Mouse (Mus musculus): ENCODE measurements around the gene Tk1.
"Not testable (repeated sequence)": the region's sequence is repeated elsewhere in the genome, so short reads cannot be mapped to it uniquely, and the experiment has no call there.

Gene Tk1

DNA sequence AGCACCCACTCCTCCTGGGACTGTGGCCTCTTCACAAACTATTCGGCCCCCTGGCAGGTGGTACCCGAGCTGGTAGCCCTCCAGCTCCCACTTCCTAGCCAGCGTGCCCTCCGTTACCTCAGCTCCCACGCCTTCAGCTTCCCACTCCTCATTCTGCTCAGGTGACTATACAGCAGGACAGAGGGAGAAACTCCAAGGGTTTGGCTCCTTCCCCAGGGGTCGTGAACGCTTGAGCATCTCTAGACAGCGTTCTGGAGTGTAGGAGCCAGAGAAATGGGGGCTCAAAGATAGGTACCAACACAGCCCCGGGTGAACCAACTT lies 34.5 kb downstream of the Tk1 start:
- no peak for DNase-seq (ENCODE audit: low spot score in 2 of 2)

DNA sequence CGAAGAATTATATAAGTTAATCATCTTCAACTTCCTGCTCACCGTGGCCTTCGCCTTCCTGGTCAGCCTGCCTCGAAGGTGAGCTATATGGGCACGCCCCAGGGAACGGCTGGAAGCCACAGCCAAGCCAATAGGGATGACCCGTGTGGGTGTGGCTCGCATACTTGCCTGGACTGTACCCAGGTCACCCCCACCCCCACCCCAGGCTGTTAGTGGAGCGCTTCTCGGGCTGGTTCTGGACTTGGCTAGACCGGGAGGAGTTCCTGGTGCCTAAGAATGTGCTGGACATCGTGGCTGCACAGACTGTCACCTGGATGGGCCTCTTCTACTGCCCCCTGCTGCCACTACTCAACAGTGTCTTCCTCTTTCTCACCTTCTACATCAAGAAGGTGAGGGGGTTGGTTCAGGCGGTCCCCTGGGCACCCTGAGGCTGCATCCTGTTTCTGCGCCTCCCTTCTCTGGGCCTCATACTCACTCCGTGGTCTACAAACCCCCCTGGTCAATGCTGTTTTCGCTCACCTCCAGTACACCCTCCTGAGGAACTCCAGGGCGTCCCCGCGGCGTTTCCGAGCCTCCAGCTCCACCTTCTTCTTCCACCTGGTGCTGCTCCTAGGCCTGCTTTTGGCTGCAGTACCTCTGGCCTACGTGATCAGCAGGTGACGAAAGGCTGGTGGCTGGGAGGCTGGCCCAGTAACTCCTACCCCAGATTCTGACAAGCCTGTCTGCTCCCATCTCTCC lies 35.0 kb downstream of the Tk1 start:
- no peak for DNase-seq (ENCODE audit: low spot score in 2 of 2)

DNA sequence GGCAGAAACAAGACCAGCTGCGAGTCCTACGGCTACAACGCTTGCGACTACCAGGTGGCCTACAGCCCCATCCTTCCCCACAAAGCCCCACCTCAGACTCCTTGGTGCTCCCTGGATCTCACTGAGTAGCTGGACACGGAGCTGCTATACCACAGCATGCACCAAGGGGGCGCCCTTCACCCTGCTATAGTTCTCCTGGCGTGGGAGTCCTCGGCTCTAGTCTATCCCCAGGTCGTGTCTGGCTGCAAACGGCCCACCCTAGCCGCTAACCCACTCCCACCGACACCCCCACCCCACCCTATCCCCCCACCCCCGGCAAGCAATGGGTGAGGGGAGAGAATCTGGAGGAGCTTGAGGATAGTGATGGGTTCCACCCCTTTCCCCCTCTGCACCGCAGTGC lies 35.6 kb downstream of the Tk1 start:
- peak in 1 of 2 experiments; percentile 66 for DNase-seq (ENCODE audit: low spot score in 2 of 2)

DNA sequence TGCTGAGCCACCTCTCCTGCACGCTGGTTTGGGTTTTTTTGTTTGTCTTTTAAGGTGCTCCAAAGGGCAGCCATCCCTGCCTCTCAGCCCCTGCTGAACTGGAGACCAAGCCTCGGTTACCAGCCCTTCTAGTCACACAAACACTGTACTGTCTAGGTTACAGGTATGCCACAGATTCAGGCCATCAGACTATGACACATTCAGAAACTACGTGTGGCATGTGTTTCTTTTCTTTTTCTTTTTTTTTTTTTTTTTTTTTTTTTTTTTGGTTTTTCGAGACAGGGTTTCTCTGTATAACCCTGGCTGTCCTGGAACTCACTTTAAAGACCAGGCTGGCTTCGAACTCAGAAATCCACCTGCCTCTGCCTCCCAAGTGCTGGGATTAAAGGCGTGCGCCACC lies 37.4 kb downstream of the Tk1 start:
- DNase-seq (ENCODE audit: low spot score in 2 of 2) = not testable (repeated sequence)

DNA sequence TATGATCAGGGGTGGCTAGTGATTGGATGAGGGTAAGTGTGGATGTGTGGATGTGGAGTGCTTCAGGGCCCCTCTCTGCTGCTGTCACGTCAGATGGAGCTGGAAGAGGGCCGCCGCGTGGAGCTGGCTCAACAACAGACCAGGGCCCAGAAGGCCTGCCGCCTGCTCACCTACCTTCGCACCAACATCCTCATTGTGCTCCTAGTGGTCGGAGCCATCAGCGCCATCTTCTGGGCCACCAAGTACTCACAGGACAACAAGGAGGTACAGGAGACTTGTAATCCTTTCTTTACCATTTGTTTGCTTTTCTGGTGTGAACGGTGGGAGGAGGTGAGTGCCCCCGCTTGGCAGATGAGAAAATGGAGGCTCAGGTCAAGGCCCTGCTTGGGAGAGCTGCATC lies 39.6 kb downstream of the Tk1 start:
- no peak for DNase-seq (ENCODE audit: low spot score in 2 of 2)

DNA sequence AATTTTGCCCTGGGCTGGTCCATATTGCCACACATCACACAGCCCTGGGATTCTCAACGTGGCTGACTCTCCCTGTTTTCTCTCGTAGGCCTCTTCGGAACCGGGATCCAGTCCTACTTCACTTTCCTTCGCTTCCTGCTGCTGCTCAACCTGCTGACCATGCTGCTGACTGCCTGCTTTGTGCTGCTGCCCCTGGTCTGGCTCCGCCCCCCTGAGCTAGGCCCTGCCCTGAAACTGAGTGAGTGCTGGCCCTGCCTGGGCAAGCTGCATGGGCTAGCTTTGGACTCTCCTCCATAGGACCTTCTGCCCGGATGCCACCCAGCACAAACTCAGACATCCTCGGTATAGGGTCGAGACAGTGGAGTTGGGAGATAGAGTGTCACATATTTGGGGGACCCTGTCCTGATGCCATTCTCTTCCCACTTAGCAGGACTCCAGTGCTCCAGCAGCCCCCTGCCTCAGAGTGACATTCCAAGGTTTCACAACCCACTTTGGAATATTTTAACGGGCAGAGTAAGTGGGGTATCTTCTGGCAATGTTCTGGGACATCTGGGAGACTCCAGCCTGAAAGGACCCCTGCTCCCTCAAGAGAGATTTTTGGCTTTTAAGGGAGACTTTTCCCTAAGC lies 42.1 kb downstream of the Tk1 start:
- no peak for DNase-seq (ENCODE audit: low spot score in 2 of 2)

DNA sequence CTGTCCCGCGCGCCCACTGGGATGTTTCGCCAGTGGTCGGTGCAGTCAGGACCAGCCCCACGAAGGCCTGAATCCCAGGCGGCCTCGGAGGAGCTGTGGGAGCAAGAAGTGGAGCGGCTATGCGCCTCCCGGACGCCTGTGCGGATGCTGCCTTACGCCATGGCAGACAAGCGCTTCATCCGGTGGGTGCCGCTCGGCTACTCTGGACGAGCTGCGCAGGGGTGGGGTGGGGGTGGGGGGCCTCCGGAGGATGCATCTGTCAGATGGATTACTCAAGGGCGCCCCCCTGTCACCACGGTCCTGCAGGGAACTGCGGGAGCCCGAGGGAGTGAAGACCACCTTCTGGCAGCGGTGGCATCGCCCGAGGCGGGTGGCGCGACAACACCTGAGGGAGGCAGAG lies 42.8 kb downstream of the Tk1 start:
- no peak for DNase-seq (ENCODE audit: low spot score in 2 of 2)

DNA sequence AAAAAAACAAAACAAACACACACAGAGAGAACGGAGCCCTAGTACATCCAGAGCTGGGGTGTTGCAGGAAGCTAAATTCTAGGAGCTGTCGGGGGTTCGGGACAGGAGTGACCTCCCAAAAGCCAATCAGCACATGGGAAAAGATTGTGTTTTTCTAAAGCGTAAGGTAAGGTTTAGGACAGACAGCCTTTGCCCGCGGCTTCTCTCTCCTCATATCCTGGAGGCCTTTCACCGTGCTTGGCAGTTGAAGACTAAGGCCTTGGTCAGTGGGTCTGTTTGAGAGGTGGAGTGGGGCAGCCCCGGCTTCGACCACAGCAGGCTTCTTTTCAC lies 43.2 kb downstream of the Tk1 start:
- no peak for DNase-seq (ENCODE audit: low spot score in 2 of 2)

DNA sequence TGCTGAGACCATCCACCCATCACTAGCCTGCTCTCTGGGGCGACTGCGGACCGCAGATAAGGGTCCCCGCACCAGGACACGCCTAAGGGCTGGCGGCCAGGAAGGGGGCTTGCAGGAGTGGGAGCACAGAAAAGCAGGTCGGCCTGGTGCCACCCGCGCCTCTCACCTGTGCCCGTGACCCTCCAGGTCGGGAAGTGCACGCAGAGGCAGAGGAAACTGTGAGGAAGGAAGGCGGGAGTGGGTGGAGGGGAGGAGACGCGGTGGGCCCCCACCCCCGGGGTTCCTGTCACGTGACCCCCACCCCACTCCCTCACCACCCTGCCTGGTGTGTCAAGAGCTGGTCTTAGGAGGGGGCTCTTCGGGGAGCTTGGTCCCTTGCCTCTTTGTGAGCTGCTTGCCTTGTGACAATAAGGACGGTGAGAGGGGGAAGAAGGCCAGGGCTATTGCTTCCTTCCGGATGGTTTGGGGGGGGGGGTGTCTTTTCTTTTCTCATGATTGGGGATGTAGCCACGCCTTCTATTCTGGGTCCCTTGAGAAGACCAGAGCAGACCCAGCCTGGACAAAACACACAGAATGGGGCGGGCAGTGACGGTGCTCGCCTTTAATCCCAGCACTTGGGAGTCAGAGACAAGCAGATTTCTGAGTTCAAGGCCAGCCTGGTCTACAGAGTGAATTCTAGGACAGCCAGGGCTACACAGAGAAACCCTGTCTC lies 43.7 kb downstream of the Tk1 start, which contains the start of the genes Tmc8 and Tmc6:
Tmc8 (plus strand) TSS at position 84 of the 712 bp plus-strand sequence.
Tmc6 (minus strand) TSS at position 206 of the 712 bp plus-strand sequence.
- DNase-seq (ENCODE audit: low spot score in 2 of 2) = no peak

DNA sequence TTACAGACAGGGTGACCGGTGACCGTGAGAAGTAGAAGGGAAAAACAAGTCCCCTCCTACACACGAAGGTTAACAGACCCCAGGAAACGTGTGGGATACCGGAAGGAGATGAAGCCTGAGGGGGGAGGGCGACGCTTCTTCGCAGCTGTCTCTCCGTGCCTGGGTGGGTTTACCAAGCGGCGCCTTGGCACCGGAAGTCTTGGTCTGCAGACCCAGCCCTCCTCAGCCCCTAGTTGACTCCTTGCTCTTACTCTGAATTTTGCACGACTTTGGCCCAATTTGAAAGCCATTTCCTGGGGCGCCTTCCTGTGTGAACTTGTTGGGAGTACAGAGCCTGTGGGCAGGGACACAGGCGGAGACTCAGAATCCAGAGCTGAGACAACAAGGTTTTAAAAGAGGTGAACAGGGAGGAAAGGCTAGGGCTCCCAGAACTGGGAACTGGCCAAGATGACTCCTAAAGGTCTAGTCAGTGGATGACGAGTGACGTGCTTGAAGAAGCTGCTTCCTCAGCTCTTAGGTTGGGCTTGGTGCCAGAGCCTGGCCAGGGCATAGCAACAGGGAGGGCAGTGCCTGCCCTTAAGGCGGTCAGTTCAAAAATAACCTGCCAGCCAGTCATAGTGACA lies 44.6 kb downstream of the Tk1 start:
- DNase-seq (ENCODE audit: low spot score in 2 of 2) = no peak

DNA sequence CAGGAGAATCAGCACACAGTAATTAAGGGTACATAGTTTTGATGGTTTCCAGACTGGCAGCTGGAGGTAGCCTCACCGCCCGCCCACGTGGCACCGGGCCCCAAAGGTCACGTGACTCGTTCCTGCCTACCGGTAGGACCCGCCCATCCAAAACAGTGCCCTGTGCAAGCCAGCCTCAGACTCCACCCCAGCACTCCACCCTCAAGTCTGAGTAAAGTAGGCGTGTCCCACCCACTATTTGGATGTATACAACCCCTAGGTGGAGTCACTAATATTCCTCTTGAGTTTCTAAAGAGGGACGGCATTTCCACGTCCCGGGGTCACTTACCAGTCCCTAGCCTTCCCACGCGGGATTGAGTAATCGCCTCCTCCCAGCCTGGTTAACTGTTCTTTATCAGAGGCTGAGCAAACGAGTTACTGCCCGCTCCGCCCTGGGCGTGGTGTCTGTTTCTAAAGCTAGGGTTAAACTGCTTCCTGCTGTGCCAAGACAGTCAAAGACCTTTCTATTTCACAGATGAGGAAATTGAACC lies 45.2 kb downstream of the Tk1 start:
- DNase-seq (ENCODE audit: low spot score in 2 of 2) = no peak

DNA sequence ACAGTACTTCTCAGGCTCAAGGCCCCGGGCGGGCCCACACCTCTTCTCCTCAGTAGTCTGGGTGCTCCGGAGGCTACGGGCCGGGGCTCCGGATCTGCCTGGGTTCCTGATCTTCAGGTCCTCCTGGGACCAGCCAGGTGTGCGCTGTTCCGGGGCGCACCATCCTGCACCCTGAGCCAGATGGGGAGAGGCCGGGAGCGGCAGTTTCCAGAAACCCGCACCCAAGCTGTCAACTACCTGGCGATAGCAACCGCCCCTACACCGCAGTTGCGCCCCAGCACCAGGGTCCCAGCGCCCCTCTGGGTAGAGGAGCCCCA lies 45.7 kb downstream of the Tk1 start:
- DNase-seq (ENCODE audit: low spot score in 2 of 2) = no peak

DNA sequence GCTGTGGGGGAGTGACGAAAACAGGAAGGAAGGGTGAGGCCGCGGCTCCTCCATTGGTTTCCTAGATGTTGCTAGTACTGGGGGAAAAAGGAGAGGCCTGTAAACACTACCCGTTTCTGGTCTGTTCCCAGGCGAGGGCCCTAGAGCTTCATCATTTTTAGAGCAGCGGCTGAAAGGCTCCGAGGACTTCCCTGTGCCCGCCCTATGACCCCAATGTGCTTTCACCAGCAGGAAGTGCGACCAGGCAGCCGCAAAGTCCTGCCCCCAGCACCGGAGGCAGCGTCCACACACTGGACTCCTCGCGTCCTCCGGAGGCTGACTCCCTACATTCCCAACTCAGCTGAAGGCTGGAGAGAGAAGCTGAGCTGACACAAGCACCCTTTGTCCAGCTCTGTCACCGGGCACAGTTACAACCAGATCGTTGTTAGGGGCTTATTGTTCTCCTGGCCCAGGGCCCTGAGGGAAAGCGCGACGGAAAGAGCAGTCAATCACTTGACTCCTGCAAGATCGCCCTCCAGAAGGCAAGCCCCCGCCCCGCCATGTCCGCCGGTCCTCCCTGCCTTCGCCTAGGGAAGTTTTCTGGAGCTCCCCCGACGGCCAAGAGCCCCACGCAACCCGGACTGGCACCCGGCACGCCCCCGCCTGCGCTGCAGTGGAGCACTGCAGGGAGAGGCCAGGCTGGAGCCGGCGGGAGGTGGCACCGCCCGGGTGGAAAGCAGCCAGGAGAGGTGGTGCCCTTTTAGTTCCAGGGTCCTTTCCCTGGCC lies 46.3 kb downstream of the Tk1 start:
- no peak for DNase-seq (ENCODE audit: low spot score in 2 of 2)

DNA sequence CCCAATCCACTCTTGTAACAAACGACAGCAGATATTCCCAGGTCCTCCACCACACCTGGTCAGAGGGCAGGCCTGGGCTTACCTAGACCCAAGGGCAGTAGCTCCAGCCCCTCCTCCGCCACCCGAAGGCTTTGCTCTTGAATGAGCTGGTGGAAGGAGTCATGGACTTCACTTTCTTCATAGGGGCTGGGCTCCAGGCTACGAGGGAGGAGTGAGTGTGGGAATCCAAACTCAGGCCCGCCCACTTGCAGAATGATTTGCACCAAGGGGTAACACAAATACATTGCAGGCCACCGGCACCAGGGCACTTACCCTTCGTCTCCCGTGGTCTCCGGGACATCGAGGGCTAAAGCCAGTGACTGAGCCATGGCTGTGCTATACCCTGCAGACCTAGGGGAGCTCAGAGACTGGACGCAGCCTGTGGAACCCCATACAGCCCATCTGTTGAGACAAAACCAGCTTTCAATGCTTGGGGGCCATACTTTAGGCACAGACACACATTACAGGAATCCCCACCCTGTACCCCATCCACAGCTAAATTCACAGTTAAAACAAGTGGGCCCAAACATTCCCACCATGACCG lies 47.0 kb downstream of the Tk1 start:
- DNase-seq (ENCODE audit: low spot score in 2 of 2) = no peak

DNA sequence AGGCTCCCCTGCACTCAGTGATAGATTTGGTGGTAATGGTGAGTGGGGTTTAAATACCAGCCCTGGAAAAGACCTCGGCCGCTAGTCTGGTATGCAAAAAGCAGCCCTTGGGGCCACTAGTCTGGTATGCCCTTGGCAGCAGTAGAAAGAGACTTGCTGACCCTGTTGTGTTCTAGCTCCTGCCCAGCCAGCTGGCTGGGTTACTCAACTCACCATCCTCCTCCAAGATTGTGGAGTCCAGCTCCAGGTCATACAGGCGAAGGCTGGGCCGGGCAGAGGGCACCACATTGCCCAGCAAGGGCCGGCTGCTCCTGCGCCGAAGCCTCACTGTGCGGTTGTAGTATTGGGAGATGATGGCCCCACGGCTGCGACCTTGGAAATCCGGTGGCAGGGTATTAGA lies 47.9 kb downstream of the Tk1 start:
- no peak for DNase-seq (ENCODE audit: low spot score in 2 of 2)

DNA sequence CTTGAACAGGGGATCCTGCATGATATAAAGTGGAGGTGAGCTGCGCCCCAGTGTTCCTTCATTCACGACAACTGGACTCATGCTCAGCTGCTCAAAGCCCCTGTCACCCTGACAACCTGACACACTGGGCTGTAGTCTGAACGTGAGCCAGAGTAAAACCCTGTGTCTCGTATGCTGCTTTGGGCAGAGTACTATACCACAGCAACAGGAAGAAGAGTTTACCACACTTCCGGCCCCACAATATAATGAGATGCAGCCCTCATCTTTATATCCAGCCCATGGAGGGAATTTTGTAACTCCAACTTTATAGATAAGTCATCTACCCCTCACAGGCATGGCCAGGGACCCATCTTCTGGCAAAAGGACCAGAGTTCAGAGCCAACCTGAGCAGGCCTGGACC lies 48.8 kb downstream of the Tk1 start:
- no peak for DNase-seq (ENCODE audit: low spot score in 2 of 2)

DNA sequence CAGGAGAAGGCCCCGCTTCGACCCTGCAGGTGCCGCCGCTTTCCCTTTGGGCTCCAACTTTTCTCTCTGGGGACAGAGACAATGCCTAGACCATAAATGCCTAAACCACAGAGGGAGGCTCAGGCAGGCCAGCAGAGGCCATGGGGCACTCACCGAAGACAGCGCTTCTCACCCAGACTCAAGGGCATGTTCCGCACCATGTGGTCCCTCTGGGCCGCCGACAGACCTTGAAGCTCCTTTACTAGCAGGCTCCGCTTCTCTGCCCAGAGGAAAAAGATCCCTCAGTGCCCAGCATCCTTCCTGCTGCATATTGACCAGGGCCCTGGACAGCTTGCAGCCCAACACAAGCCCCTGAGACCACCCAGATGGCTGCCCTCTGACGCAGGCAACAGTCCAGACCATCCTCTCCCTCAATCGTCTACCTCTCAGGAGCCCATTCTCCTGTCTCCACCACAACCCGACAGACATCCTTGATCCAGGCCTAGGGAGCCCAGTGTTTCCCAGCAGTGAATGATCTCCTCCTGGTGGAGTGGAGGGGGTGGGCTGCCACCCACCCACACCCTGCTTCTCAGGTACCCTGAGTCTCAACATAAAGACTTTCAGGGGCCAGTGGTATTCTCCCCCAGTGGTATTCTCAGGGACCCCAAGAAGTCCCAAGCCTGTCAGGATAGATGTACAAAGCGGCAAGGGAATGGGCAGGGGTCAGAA lies 49.7 kb downstream of the Tk1 start:
- DNase-seq (ENCODE audit: low spot score in 2 of 2) = no peak

DNA sequence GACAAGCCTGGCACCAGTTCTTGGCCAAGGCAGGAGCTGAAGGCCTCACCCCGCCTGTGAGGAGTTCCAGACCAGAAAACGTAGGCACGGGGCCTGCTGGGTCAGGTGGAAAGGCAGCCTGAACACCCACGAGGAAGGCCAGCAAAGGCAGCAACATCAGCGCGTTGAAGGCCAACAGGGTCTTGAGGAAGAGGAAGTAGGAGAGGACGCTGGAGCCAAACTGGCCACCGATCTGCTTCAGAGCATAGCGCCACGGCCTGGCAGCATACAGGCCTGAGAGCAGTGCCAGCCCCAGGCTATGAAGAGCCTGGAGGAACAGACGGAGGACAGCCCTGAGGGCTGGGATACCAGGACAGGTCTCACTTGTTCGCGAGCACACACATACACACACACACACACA lies 50.4 kb downstream of the Tk1 start:
- DNase-seq (ENCODE audit: low spot score in 2 of 2) = no peak

DNA sequence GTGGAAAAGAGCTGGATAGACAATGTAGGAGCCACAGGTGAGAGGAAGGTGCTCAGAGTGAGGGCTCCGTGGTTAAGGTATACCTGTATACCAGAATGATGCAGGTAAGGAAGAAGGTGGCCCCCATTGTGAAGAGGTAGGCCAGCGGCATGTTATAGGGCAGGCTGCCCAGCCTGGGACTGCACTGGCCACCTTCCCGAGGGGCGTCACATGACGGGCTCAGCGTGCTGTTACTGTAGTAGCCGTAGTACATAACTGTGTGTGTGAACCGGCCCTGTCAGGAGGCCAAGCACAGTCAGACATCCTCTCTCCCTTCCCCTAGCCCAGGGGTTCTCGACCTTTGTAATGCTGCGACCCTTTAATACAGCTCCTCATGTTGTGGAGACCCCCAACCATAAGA lies 51.0 kb downstream of the Tk1 start:
- DNase-seq (ENCODE audit: low spot score in 2 of 2) = no peak

DNA sequence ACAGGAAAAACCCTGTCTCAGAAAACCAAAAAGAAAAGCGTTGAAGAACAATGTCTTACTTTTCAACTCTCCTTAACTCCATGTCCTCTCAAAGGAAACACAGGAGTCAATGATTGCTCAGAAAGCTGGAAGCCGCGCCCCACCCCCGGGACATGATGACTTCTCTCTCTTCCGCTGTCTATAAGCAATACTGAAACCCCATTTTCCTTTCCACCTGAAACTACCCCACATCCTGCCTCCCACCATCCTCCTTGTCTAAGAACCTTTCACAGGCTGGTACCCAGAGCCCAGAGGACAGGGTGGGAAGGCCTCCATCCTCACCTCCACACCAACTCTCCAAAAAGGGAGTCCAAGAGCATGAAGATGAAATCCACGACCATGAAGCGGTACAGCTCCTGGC lies 53.5 kb downstream of the Tk1 start:
- DNase-seq (ENCODE audit: low spot score in 2 of 2) = no peak

DNA sequence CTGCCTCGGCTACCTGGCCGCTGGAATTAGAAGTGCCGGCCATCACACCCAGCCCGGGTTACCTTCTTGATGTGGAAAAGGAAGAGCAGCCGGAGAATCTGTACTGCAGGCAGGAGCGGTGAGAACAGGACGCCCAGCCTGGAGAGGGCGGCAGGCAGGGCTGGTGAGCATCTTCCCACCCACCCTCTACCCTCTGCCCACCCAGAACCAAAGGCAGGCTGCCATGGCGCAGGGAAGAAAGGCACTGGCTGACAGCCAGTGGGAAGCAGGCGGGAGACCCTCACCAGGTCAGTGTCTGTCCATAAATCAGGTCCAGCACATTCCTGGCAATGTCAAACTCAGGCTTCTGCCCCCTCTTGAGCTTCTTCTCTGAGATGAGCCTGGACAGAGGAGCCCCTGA lies 55.5 kb downstream of the Tk1 start:
- no peak for DNase-seq (ENCODE audit: low spot score in 2 of 2)

All from frontal cortex, postnatal 36 days (tissue).